Mouse (Mus musculus): ENCODE results near the gene Gpx4. TPM values are rescaled to one million over a fixed set of nuclear protein-coding genes. Genes with fewer than 3 reads are reported as not detected.

The Gpx4 gene
- 368 TPM for polyA plus RNA-seq (2017; shearing (Covaris generic))

GRCm38 (mm10) chr10:80047041-80047565, at the start of gene Gpx4:
Gene Gpx4, plus strand, starts transcription at chr10:80047166.

GRCm38 (mm10) chr10:80016511-80016910, 30.5 kb upstream of the Gpx4 start, which contains the start of gene Arhgap45:
Gene Arhgap45, plus strand, starts transcription at chr10:80016653.

DNA sequence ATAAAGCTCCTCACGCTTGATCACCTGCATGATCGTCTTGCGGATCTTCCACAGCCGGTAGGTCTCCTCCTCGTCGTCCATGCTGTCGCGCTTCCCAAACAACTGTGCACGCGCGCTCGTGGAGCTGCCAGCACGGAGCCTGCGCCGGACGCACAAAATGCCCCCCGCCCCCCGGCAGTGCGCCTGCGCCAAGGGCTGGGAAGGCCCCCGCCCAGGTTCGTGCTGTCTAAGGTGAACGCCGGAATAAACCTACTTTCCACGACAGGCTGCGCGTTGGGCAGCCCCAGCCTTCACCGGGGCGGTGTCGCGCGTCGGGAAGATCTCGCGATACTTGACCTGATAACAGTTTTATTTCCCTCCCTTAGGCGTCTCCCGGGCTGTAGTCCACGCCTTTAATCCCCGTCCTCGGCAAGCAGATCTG, 7.4 kb upstream of the Gpx4 start, which contains the start of gene Polr2e:
Gene Polr2e (minus strand): TSS at position 237 of the 421 bp plus-strand sequence.

DNA sequence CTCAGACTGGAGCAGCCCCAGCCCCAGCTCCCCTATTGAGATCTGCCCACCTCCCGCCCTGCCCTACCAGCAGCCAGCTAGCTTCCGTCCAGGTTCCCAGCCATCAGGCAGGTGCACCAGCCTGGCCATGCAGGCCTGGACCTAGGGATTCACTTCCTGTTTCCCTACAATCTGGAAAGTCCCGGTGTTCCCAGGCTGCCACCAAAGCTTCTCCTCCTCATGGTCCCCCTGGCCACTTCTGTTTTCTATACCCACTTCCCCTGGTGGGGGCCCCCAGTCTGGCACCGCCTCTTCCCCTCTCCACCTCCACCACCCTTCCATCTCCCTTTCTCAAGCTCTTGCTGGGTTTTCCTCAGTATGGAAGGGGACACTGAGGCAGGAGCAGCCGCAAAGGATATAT, 58.5 kb downstream of the Gpx4 start, which contains the start of gene Sbno2:
Gene Sbno2 (minus strand): TSS at position 112 of the 400 bp plus-strand sequence.

Other genes with a start within 250 kb of the Gpx4 start
- gene Misp, start 226.2 kb upstream of the Gpx4 start, polyA plus RNA-seq (2017; shearing (Covaris generic)) = not detected
- gene Ptbp1, start 192.7 kb upstream of the Gpx4 start, polyA plus RNA-seq (2017; shearing (Covaris generic)) = 555 TPM
- gene Prtn3, start 172.7 kb upstream of the Gpx4 start, polyA plus RNA-seq (2017; shearing (Covaris generic)) = not detected
- gene Plppr3, start 172.5 kb upstream of the Gpx4 start, polyA plus RNA-seq (2017; shearing (Covaris generic)) = 11.3 TPM
- not detected for gene Elane, start 160.9 kb upstream of the Gpx4 start, polyA plus RNA-seq (2017; shearing (Covaris generic))
- not detected for gene Cfd, start 156.3 kb upstream of the Gpx4 start, polyA plus RNA-seq (2017; shearing (Covaris generic))
- gene Med16, start 138.2 kb upstream of the Gpx4 start, polyA plus RNA-seq (2017; shearing (Covaris generic)) = 31.9 TPM
- 11.6 TPM for gene Gm26602, start 136.3 kb upstream of the Gpx4 start, polyA plus RNA-seq (2017; shearing (Covaris generic))
- gene Kiss1r, start 130.2 kb upstream of the Gpx4 start, polyA plus RNA-seq (2017; shearing (Covaris generic)) = 0.26 TPM
- gene R3hdm4, start 126.0 kb upstream of the Gpx4 start, polyA plus RNA-seq (2017; shearing (Covaris generic)) = 113 TPM
- 10.6 TPM for gene Arid3a, start 120.1 kb upstream of the Gpx4 start, polyA plus RNA-seq (2017; shearing (Covaris generic))
- gene Wdr18, start 87.0 kb upstream of the Gpx4 start, polyA plus RNA-seq (2017; shearing (Covaris generic)) = 55.5 TPM
- not detected for gene Grin3b, start 76.5 kb upstream of the Gpx4 start, polyA plus RNA-seq (2017; shearing (Covaris generic))
- gene Tmem259, start 62.8 kb upstream of the Gpx4 start, polyA plus RNA-seq (2017; shearing (Covaris generic)) = 28.1 TPM
- 501 TPM for gene Cnn2, start 58.6 kb upstream of the Gpx4 start, polyA plus RNA-seq (2017; shearing (Covaris generic))
- gene Abca7, start 50.7 kb upstream of the Gpx4 start, polyA plus RNA-seq (2017; shearing (Covaris generic)) = 52.9 TPM
- 733 TPM for gene Arhgap45, start 30.5 kb upstream of the Gpx4 start, polyA plus RNA-seq (2017; shearing (Covaris generic))
- gene Polr2e, start 7.4 kb upstream of the Gpx4 start, polyA plus RNA-seq (2017; shearing (Covaris generic)) = 112 TPM
- 62.6 TPM for gene Sbno2, start 58.4 kb downstream of the Gpx4 start, polyA plus RNA-seq (2017; shearing (Covaris generic))
- 79.3 TPM for gene Stk11, start 68.6 kb downstream of the Gpx4 start, polyA plus RNA-seq (2017; shearing (Covaris generic))
- gene Atp5d, start 91.5 kb downstream of the Gpx4 start, polyA plus RNA-seq (2017; shearing (Covaris generic)) = 431 TPM
- 18.9 TPM for gene Cbarp, start 93.7 kb downstream of the Gpx4 start, polyA plus RNA-seq (2017; shearing (Covaris generic))
- gene Midn, start 101.1 kb downstream of the Gpx4 start, polyA plus RNA-seq (2017; shearing (Covaris generic)) = 7.3 TPM
- 244 TPM for gene Cirbp, start 118.8 kb downstream of the Gpx4 start, polyA plus RNA-seq (2017; shearing (Covaris generic))
- 17.4 TPM for gene 1600002K03Rik, start 125.8 kb downstream of the Gpx4 start, polyA plus RNA-seq (2017; shearing (Covaris generic))
- gene Efna2, start 132.3 kb downstream of the Gpx4 start, polyA plus RNA-seq (2017; shearing (Covaris generic)) = not detected
- 75.3 TPM for gene Mum1, start 179.3 kb downstream of the Gpx4 start, polyA plus RNA-seq (2017; shearing (Covaris generic))
- 146 TPM for gene Ndufs7, start 202.0 kb downstream of the Gpx4 start, polyA plus RNA-seq (2017; shearing (Covaris generic))
- gene Gamt, start 213.8 kb downstream of the Gpx4 start, polyA plus RNA-seq (2017; shearing (Covaris generic)) = 0.39 TPM
- 91.1 TPM for gene Dazap1, start 214.3 kb downstream of the Gpx4 start, polyA plus RNA-seq (2017; shearing (Covaris generic))
- 817 TPM for gene Rps15, start 245.3 kb downstream of the Gpx4 start, polyA plus RNA-seq (2017; shearing (Covaris generic))
- gene Apc2, start 248.8 kb downstream of the Gpx4 start, polyA plus RNA-seq (2017; shearing (Covaris generic)) = not detected

Data from effector memory CD4-positive, alpha-beta T cell, adult 5 months (primary cell).